Mouse (Mus musculus) neural tube, embryonic 10.5 days (tissue): ENCODE results near the gene Smox.
A peak's percentile ranks its signal among the peaks of the same experiment; 100 is the strongest.

Experiments
- DNase-seq: peaks from one replicate; pipeline ENCODE4 v3.0.0-alpha.2; 2017; ENCODE audit warnings: low spot score; ENCODE audit errors: extremely low spot score

Gene Smox

GRCm38 (mm10) chr2:131510531-131510930 lies 19.2 kb downstream of the Smox start:
- DNase-seq: no peak

GRCm38 (mm10) chr2:131513477-131513876 lies 22.2 kb downstream of the Smox start:
- DNase-seq: no peak

- no peak for DNase-seq
Measured at GRCm38 (mm10) chr2:131514055-131514621, 22.8 kb downstream of the Smox start.

GRCm38 (mm10) chr2:131517550-131517949 lies 26.3 kb downstream of the Smox start:
- DNase-seq: no peak

GRCm38 (mm10) chr2:131518790-131519189 lies 27.5 kb downstream of the Smox start:
- no peak for DNase-seq

GRCm38 (mm10) chr2:131520743-131521142 lies 29.4 kb downstream of the Smox start:
- DNase-seq: no peak

- DNase-seq: no peak
Measured at GRCm38 (mm10) chr2:131527061-131527460, 35.8 kb downstream of the Smox start.

- peak; percentile 76 for DNase-seq
Measured at GRCm38 (mm10) chr2:131529898-131530622, 38.8 kb downstream of the Smox start.

GRCm38 (mm10) chr2:131530623-131531008 lies 39.3 kb downstream of the Smox start:
- peak; percentile 52 for DNase-seq

GRCm38 (mm10) chr2:131531271-131531670 lies 40.0 kb downstream of the Smox start:
- DNase-seq: no peak

GRCm38 (mm10) chr2:131535168-131535567 lies 43.9 kb downstream of the Smox start:
- no peak for DNase-seq

- DNase-seq: no peak
Measured at GRCm38 (mm10) chr2:131538341-131538740, 47.0 kb downstream of the Smox start.

- no peak for DNase-seq
Measured at GRCm38 (mm10) chr2:131539780-131540179, 48.5 kb downstream of the Smox start.

- DNase-seq: no peak
Measured at GRCm38 (mm10) chr2:131541686-131542085, 50.4 kb downstream of the Smox start.

- DNase-seq: no peak
Measured at GRCm38 (mm10) chr2:131542531-131542930, 51.2 kb downstream of the Smox start.

- peak; percentile 80 for DNase-seq
Measured at GRCm38 (mm10) chr2:131545386-131546307, 54.4 kb downstream of the Smox start.

GRCm38 (mm10) chr2:131546308-131546700 lies 55.0 kb downstream of the Smox start:
- DNase-seq: no peak

- DNase-seq: peak; percentile 42
Measured at GRCm38 (mm10) chr2:131546745-131547408, 55.6 kb downstream of the Smox start.

- no peak for DNase-seq
Measured at GRCm38 (mm10) chr2:131548330-131548729, 57.0 kb downstream of the Smox start.

- no peak for DNase-seq
Measured at GRCm38 (mm10) chr2:131549090-131549489, 57.8 kb downstream of the Smox start.

GRCm38 (mm10) chr2:131550474-131550873 lies 59.2 kb downstream of the Smox start:
- no peak for DNase-seq

- DNase-seq: no peak
Measured at GRCm38 (mm10) chr2:131550906-131551305, 59.6 kb downstream of the Smox start.
